9 mouse cellular contexts compared by ENCODE assay signal in the genomic region with DNA sequence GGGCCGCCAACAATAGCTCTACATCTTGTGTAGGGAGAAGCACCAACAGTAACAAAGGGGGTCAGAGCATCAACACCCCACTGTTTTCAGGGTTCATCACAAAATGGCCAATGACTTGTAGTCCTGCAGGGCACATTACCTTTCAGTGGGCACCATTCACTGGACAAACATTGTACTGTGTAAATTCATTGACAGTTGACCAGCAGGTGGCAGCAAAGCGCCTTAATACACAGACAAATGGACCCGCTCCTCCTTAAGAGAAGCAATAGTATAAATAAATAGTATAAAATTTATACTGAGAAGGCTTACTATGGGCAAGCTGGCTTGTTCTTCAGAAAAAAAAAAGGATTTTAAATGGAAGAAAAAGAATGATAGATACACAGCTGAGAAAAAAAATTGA. TPM values are rescaled to one million over a fixed set of nuclear protein-coding genes. Genes with fewer than 3 reads are reported as not detected.
A peak's percentile ranks its signal among the peaks of the same experiment; 100 is the strongest.
DNase-seq lines count a peak whose midpoint lies in the region; ATAC-seq and TF ChIP-seq lines count a peak whose summit lies in the region.
"Had no signal": no experiment of that assay in that cellular context is flagged by ENCODE, and none has a peak within 500 bp of the region (broad histone marks: within the 10 kb centered on the region; RNA-seq: fewer than 3 reads in every experiment).

No protein-coding gene starts in this region.

- peak; percentile 20 to 80; a peak in 3 of 4 replicates for TF ChIP-seq CTCF in CH12.LX (conservative IDR thresholded peaks at IDR 0.05 in 1 of 2, IDR thresholded peaks at IDR 0.05 in 1 of 2; ENCODE audit: low read depth in 2 of 2, low read length in 2 of 2)
- peak; percentile 71 for TF ChIP-seq CTCF in midbrain, postnatal 0 days (IDR thresholded peaks at IDR 0.05)

- peak; percentile 80 for DNase-seq in kidney, adult 18-20 months
- DNase-seq in CH12.LX (ENCODE audit: extremely low read depth) = peak; percentile 73
- peak; percentile 56 for DNase-seq in T-cell, adult 2 months (ENCODE audit: low spot score)
- peak; percentile 86 for DNase-seq in embryo, embryonic 10.5 days (ENCODE audit: low spot score)
- DNase-seq in kidney, postnatal 25 days = peak; percentile 77 to 92
- peak; percentile 87 for DNase-seq in midbrain, postnatal 0 days (ENCODE audit: low spot score)
- peak; percentile 66 for DNase-seq in thymus, postnatal 25 days

- 43% methylated on average over 3 of the region's 3 CpGs for WGBS in kidney, embryonic 14.5 days
- WGBS in midbrain, postnatal 0 days = 52% methylated on average over 3 of the region's 3 CpGs

- H3K9me3 ChIP-seq in kidney, embryonic 14.5 days (ENCODE audit: control insufficient read depth, low read length) = no peaks in the 10 kb centered on the region
- no peaks in the 10 kb centered on the region for H3K9me3 ChIP-seq in CH12.LX (replicated peaks; ENCODE audit: low read length)
- no peaks in the 10 kb centered on the region for H3K9me3 ChIP-seq in midbrain, postnatal 0 days (ENCODE audit: low read length)

- H3K27me3 ChIP-seq in kidney, embryonic 14.5 days (ENCODE audit: control insufficient read depth, insufficient read depth, low read length) = no peaks in the 10 kb centered on the region
- H3K27me3 ChIP-seq in CH12.LX (replicated peaks) = no peaks in the 10 kb centered on the region
- H3K27me3 ChIP-seq in midbrain, postnatal 0 days (ENCODE audit: insufficient read depth, low read length) = no peaks in the 10 kb centered on the region

- ATAC-seq in kidney, embryonic 14.5 days (ENCODE audit: low FRiP score, low TSS enrichment) = no peak
- ATAC-seq in midbrain, postnatal 0 days (ENCODE audit: low FRiP score) = no peak

- in situ Hi-C loops in CH12.LX (cut with MboI; ENCODE audit: low pct_ligation_motif_present, low pct_unique_long_range_greater_than_20kb, low sequenced_read_pairs) = no loop called here

- H3K4me1 ChIP-seq in kidney, embryonic 14.5 days (ENCODE audit: control insufficient read depth, insufficient read depth, low read length) = no peaks in the 10 kb centered on the region
- H3K4me1 ChIP-seq in CH12.LX (ENCODE audit: control insufficient read depth in 1 of 2, insufficient read depth in 2 of 2) = no peaks in the 10 kb centered on the region
- H3K4me1 ChIP-seq in midbrain, postnatal 0 days (ENCODE audit: insufficient read depth, low read length) = no peaks in the 10 kb centered on the region

- H3K79me2 ChIP-seq in CH12.LX (replicated peaks; ENCODE audit: control insufficient read depth, extremely low read depth, insufficient read depth, poor library complexity, severe bottlenecking) = no peaks in the 10 kb centered on the region

- no peak overlapping the region for H3K4me3 ChIP-seq in kidney, embryonic 14.5 days (ENCODE audit: low read length)
- H3K4me3 ChIP-seq in CH12.LX (replicated peaks in 1 of 3; ENCODE audit: low read depth in 2 of 3, low read length in 2 of 3, poor library complexity in 1 of 3) = no peak overlapping the region
- H3K4me3 ChIP-seq in midbrain, postnatal 0 days (ENCODE audit: low read depth, low read length) = no peak overlapping the region

- no peak overlapping the region for H3K4me2 ChIP-seq in kidney, embryonic 14.5 days (replicated peaks; ENCODE audit: low read depth, low read length)
- H3K4me2 ChIP-seq in CH12.LX (ENCODE audit: insufficient read depth, low read depth, poor library complexity, severe bottlenecking) = no peak overlapping the region
- no peak overlapping the region for H3K4me2 ChIP-seq in midbrain, postnatal 0 days (ENCODE audit: low read depth, low read length, poor library complexity, severe bottlenecking)

- H3K36me3 ChIP-seq in kidney, embryonic 14.5 days (ENCODE audit: control insufficient read depth, insufficient read depth, low read length) = no peaks in the 10 kb centered on the region
- no peaks in the 10 kb centered on the region for H3K36me3 ChIP-seq in CH12.LX (replicated peaks in 1 of 2; ENCODE audit: control insufficient read depth in 1 of 2, insufficient read depth in 1 of 2, low read length in 1 of 2)
- no peaks in the 10 kb centered on the region for H3K36me3 ChIP-seq in midbrain, postnatal 0 days (ENCODE audit: insufficient read depth, low read length)

- no peak for TF ChIP-seq EP300 in CH12.LX (IDR thresholded peaks at IDR 0.05; ENCODE audit: low read length)

- H3K27ac ChIP-seq in kidney, embryonic 14.5 days (ENCODE audit: low read depth, low read length) = no peak overlapping the region
- H3K27ac ChIP-seq in CH12.LX (ENCODE audit: insufficient read depth, low read depth) = no peak overlapping the region
- H3K27ac ChIP-seq in midbrain, postnatal 0 days (ENCODE audit: low read depth, low read length) = no peak overlapping the region
- H3K27ac ChIP-seq: macrophage had no signal

- no peak for TF ChIP-seq POLR2A in CH12.LX (IDR thresholded peaks at IDR 0.05; ENCODE audit: low read depth, low read length)

- dilution Hi-C loops in CH12.LX (cut with MboI; ENCODE audit: extremely low pct_ligation_motif_present, extremely low pct_unique_long_range_greater_than_20kb, low sequenced_read_pairs) = no loop called here

- peak; percentile 72 for TF ChIP-seq RAD21 in CH12.LX (IDR thresholded peaks at IDR 0.05; ENCODE audit: low read depth, low read length)

- no peak overlapping the region for H3K9ac ChIP-seq in kidney, embryonic 14.5 days (ENCODE audit: low read depth, low read length)
- no peak overlapping the region for H3K9ac ChIP-seq in CH12.LX (ENCODE audit: insufficient read depth, low read depth)
- H3K9ac ChIP-seq in midbrain, postnatal 0 days (replicated peaks; ENCODE audit: low read length, poor library complexity, severe bottlenecking) = no peak overlapping the region

TF ChIP-seq in CH12.LX, 34 proteins besides CTCF, POLR2A, EP300 and RAD21:
- no peak for TF ChIP-seq MYC (IDR thresholded peaks at IDR 0.05; ENCODE audit: low read depth, low read length)
- TF ChIP-seq TBP (conservative IDR thresholded peaks at IDR 0.05; ENCODE audit: low read depth, low read length) = no peak
- no peak for TF ChIP-seq GABPA (IDR thresholded peaks at IDR 0.05; ENCODE audit: insufficient replicate concordance, low read depth, low read length)
- TF ChIP-seq ZMIZ1 (IDR thresholded peaks at IDR 0.05; ENCODE audit: low read depth, low read length) = no peak
- TF ChIP-seq SMC3 (IDR thresholded peaks at IDR 0.05; ENCODE audit: low read depth, low read length) = peak; percentile 59
- TF ChIP-seq ZNF384 (IDR thresholded peaks at IDR 0.05; ENCODE audit: low read depth, low read length) = no peak
- TF ChIP-seq CHD1 (IDR thresholded peaks at IDR 0.05; ENCODE audit: low read depth, low read length) = no peak
TF ChIP-seq in CH12.LX: peak in this region for 1.

RNA-seq across cellular contexts. Expression of gene Ncoa6, which starts 8.3 kb away (rescaled TPM):
- polyA plus RNA-seq in kidney, embryonic 14.5 days (2014; fragmentation: Nextera tagmentation; extraction: Ambion mirVana) = 25.5 and 30.0 TPM in 2 replicates
- total RNA-seq in CH12.LX (2012; rRNA removed) (5.9 and 6.2 TPM in 2 replicates), CH12.LX (2014; rRNA removed) (5.2 and 5.4 TPM in 2 replicates)
- 17.0 and 20.6 TPM in 2 replicates for polyA plus RNA-seq in CH12.LX (2012; ENCODE audit: insufficient read length, low read depth)
- total RNA-seq in midbrain, postnatal 0 days (2014; rRNA removed) = 50.5 and 73.1 TPM in 2 replicates
- 23.3 and 32.1 TPM in 2 replicates for polyA plus RNA-seq in midbrain, postnatal 0 days (2015; fragmentation: Nextera tagmentation; extraction: Ambion mirVana)

RNA-seq across cellular contexts. Expression of gene Acss2, which starts 35.7 kb away (rescaled TPM):
- polyA plus RNA-seq in kidney, embryonic 14.5 days (2014; fragmentation: Nextera tagmentation; extraction: Ambion mirVana) = 5.5 and 10.0 TPM in 2 replicates
- total RNA-seq in CH12.LX (2012; rRNA removed) (5.6 and 10.0 TPM in 2 replicates), CH12.LX (2014; rRNA removed) (8.6 and 11.0 TPM in 2 replicates)
- polyA plus RNA-seq in CH12.LX (2012; ENCODE audit: insufficient read length, low read depth) = 3.0 and 3.4 TPM in 2 replicates
- 25.3 and 38.0 TPM in 2 replicates for total RNA-seq in midbrain, postnatal 0 days (2014; rRNA removed)
- polyA plus RNA-seq in midbrain, postnatal 0 days (2015; fragmentation: Nextera tagmentation; extraction: Ambion mirVana) = 18.6 and 19.4 TPM in 2 replicates

RNA-seq across cellular contexts. Expression of gene Ggt7, which starts 36.0 kb away (rescaled TPM):
- polyA plus RNA-seq in kidney, embryonic 14.5 days (2014; fragmentation: Nextera tagmentation; extraction: Ambion mirVana) = 1.1 and 1.9 TPM in 2 replicates
- 11.4 and 16.5 TPM in 2 replicates for total RNA-seq in CH12.LX (2012; rRNA removed)
- total RNA-seq in CH12.LX (2014; rRNA removed) = 1.7 and 2.5 TPM in 2 replicates
- 1.7 and 2.9 TPM in 2 replicates for polyA plus RNA-seq in CH12.LX (2012; ENCODE audit: insufficient read length, low read depth)
- 167 and 203 TPM in 2 replicates for total RNA-seq in midbrain, postnatal 0 days (2014; rRNA removed)
- polyA plus RNA-seq in midbrain, postnatal 0 days (2015; fragmentation: Nextera tagmentation; extraction: Ambion mirVana) = 110 and 112 TPM in 2 replicates
- polyA plus RNA-seq: macrophage had no signal

Comparison
In these comparisons a context has a peak if more than half of its experiments do, and no peak if none do; other contexts are left out.
1. RNA of gene Ggt7, which starts 36.0 kb away (polyA plus RNA-seq): 110 to 112 TPM in midbrain, postnatal 0 days; 1.7 to 2.9 TPM in CH12.LX and 1.1 to 1.9 TPM in kidney, embryonic 14.5 days; every median in the first group is over 10 times any median in the second.
2. Peak in every context shown above with its lines, with median percentiles within 50 percentile points of each other: DNase-seq.